Mouse (Mus musculus) E14TG2a.4 (cell line): Measurements from ENCODE around the gene Irak2.

ENCODE experiments used
- CTCF ChIP-seq: conservative IDR thresholded peaks from 2 replicates; pipeline ENCODE4 v1.5.1; 2014; ENCODE audit warnings: low read length
- POU5F1 ChIP-seq: IDR thresholded peaks from 2 replicates; pipeline ENCODE4 v1.6.1; 2014; ENCODE audit warnings: low read length, borderline replicate concordance

DNA sequence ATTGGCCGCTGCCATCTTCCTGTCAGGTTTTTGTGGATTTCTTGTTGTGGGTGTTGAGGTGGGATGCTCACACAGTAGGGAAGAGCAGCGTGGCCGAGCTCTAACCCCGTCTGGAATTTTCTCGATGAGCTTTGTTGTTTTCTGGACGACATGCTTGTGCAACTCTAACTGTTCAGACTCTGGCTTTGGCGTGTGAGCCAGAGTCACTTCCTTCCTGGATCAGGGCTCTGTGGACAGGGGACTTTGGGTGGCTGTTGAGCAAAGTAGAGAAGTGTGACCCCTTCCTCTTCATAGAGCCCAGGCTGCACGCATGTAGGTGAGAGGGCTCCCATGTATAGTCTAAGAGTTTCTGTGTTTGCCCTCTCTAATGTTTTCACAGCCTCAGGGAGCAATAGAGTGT is 15.8 kb downstream of the Irak2 start:
- no peak for TF ChIP-seq CTCF
- TF ChIP-seq POU5F1 = no peak
